Mouse (Mus musculus) heart, embryonic 16.5 days (tissue): ENCODE measurements at regions not wholly inside any gene's neighbourhood (a gene's known extent, or its start where the extent isn't known, plus 50 kb on each side); places are given as distances from the start of the nearest gene placed in this dataset.

Experiments
- ATAC-seq: fragments of 200-750 bp; cut with Nextera tagmentation; replicated peaks from 2 replicates; pipeline ENCODE4 v1.8.0; 2017; ENCODE audit warnings: moderate number of reproducible peaks; ENCODE audit not compliant: insufficient read depth, low FRiP score; ENCODE audit errors: extremely low read depth
- H3K27ac ChIP-seq: fragments of 300-500 bp; sonication (generic); 2 replicates; pipeline ENCODE4 v1.5.1; 2014; ENCODE audit warnings: mild to moderate bottlenecking, low read length, control low read depth, moderate library complexity
- H3K27me3 ChIP-seq: fragments of 300-500 bp; sonication (generic); 2 replicates; pipeline ENCODE4 v1.6.1; 2014; ENCODE audit warnings: low read length, mixed read lengths; ENCODE audit not compliant: control insufficient read depth, insufficient read depth
- H3K36me3 ChIP-seq: fragments of 300-500 bp; sonication (generic); 2 replicates; pipeline ENCODE4 v1.6.1; 2014; ENCODE audit not compliant: control insufficient read depth, insufficient read depth
- H3K4me1 ChIP-seq: fragments of 300-500 bp; sonication (generic); 2 replicates; pipeline ENCODE4 v1.6.1; 2014; ENCODE audit warnings: low read length, mixed read lengths; ENCODE audit not compliant: control insufficient read depth, insufficient read depth
- H3K4me2 ChIP-seq: fragments of 300-500 bp; sonication (generic); 2 replicates; pipeline ENCODE4 v1.6.1; 2014; ENCODE audit warnings: low read depth, mild to moderate bottlenecking, control low read depth, low read length
- H3K4me3 ChIP-seq: fragments of 300-500 bp; sonication (generic); 2 replicates; pipeline ENCODE4 v1.5.1; 2014; ENCODE audit warnings: mild to moderate bottlenecking, control low read depth, low read length
- H3K9ac ChIP-seq: fragments of 300-500 bp; sonication (generic); 2 replicates; pipeline ENCODE4 v1.6.1; 2014; ENCODE audit warnings: low read length, control low read depth
- H3K9me3 ChIP-seq: fragments of 300-500 bp; sonication (generic); replicated peaks from 2 replicates; pipeline ENCODE4 v1.6.1; 2016; ENCODE audit warnings: low read length; ENCODE audit not compliant: control insufficient read depth
- WGBS: fragments of 180-500 bp; shearing (Covaris S2); extraction: QIAGEN DNeasy Blood & Tissue Kit; methylation state at CpG from one replicate; pipeline ENCODE4 v1.1.7; 2014; 5-methylcytosine and 5-hydroxymethylcytosine counted together

- 48% methylated on average over 4 of the region's 4 CpGs for WGBS
- Histone ChIP-seq H3K4me2 (no peak overlapping the region), H3K4me1 (peaks cover 13% of the 10 kb centered on the region; the same call in 1 of the 2 replicates), H3K4me3 (no peak overlapping the region), H3K9me3 (no peaks in the 10 kb centered on the region), H3K36me3 (no peaks in the 10 kb centered on the region), H3K27me3 (no peaks in the 10 kb centered on the region), H3K27ac (no peak overlapping the region), H3K9ac (no peak overlapping the region)
- peak; percentile 68 for ATAC-seq
These were observed 210.3 kb upstream of the Camk1g start for GRCm38 (mm10) chr1:193580393-193580792.

- Histone ChIP-seq H3K9me3 (no peaks in the 10 kb centered on the region), H3K9ac (no peak overlapping the region)
- WGBS = 74% methylated on average over 3 of the region's 3 CpGs
These were observed 209.6 kb upstream of the Camk1g start for GRCm38 (mm10) chr1:193579671-193580070.

GRCm38 (mm10) chr1:193578661-193579175 lies 208.6 kb upstream of the Camk1g start:
- Histone ChIP-seq H3K4me3 (no peak overlapping the region), H3K4me2 (no peak overlapping the region), H3K4me1 (peaks cover 13% of the 10 kb centered on the region; the same call in 1 of the 2 replicates), H3K27ac (no peak overlapping the region), H3K36me3 (no peaks in the 10 kb centered on the region), H3K27me3 (no peaks in the 10 kb centered on the region), H3K9ac (no peak overlapping the region), H3K9me3 (no peaks in the 10 kb centered on the region)
- WGBS = 36% methylated on average over 2 of the region's 2 CpGs
- ATAC-seq = 0 out of 2 replicates have a peak, but pooled peaks have one; percentile 47

More at GRCm38 (mm10) chr1:193579671-193580070, 209.6 kb upstream of the Camk1g start:
- H3K4me1 ChIP-seq = peaks cover 13% of the 10 kb centered on the region; the same call in 1 of the 2 replicates
- no peak overlapping the region for H3K27ac ChIP-seq
- H3K4me2 ChIP-seq = no peak overlapping the region
- no peak overlapping the region for H3K4me3 ChIP-seq
- no peaks in the 10 kb centered on the region for H3K27me3 ChIP-seq
- ATAC-seq = no peak
- no peaks in the 10 kb centered on the region for H3K36me3 ChIP-seq

- Histone ChIP-seq H3K27ac (no peak overlapping the region), H3K4me3 (no peak overlapping the region), H3K27me3 (no peaks in the 10 kb centered on the region), H3K9me3 (no peaks in the 10 kb centered on the region), H3K9ac (no peak overlapping the region), H3K4me2 (no peak overlapping the region), H3K36me3 (no peaks in the 10 kb centered on the region), H3K4me1 (peaks cover 13% of the 10 kb centered on the region; the same call in 1 of the 2 replicates)
- WGBS = 62% methylated on average over 2 of the region's 2 CpGs
- ATAC-seq = no peak
These were observed 207.7 kb upstream of the Camk1g start for GRCm38 (mm10) chr1:193577821-193578220.

GRCm38 (mm10) chr1:193575986-193576713 lies 206.1 kb upstream of the Camk1g start:
- no peaks in the 10 kb centered on the region for H3K27me3 ChIP-seq
- 5% methylated on average over 12 of the region's 12 CpGs for WGBS
- H3K9ac ChIP-seq = no peak overlapping the region
- peaks cover 13% of the 10 kb centered on the region; the same call in 1 of the 2 replicates for H3K4me1 ChIP-seq
- ATAC-seq = peak; percentile 59
- no peaks in the 10 kb centered on the region for H3K36me3 ChIP-seq
- no peak overlapping the region for H3K4me2 ChIP-seq
- H3K4me3 ChIP-seq = no peak overlapping the region
- no peaks in the 10 kb centered on the region for H3K9me3 ChIP-seq
- H3K27ac ChIP-seq = no peak overlapping the region

- H3K4me1 ChIP-seq = no peaks in the 10 kb centered on the region
- H3K9me3 ChIP-seq = no peaks in the 10 kb centered on the region
- ATAC-seq = no peak
- no peak overlapping the region for H3K27ac ChIP-seq
- H3K4me2 ChIP-seq = no peak overlapping the region
- H3K36me3 ChIP-seq = no peaks in the 10 kb centered on the region
- no peaks in the 10 kb centered on the region for H3K27me3 ChIP-seq
- no peak overlapping the region for H3K9ac ChIP-seq
- WGBS = 62% methylated on average over 2 of the region's 2 CpGs
- H3K4me3 ChIP-seq = no peak overlapping the region
These were observed 202.7 kb upstream of the Camk1g start for GRCm38 (mm10) chr1:193572827-193573226.

- WGBS = 85% methylated on average over 3 of the region's 3 CpGs
- Histone ChIP-seq H3K27me3 (no peaks in the 10 kb centered on the region), H3K9ac (no peak overlapping the region), H3K36me3 (no peaks in the 10 kb centered on the region), H3K4me1 (no peaks in the 10 kb centered on the region), H3K4me3 (no peak overlapping the region), H3K27ac (no peak overlapping the region), H3K9me3 (no peaks in the 10 kb centered on the region), H3K4me2 (no peak overlapping the region)
- no peak for ATAC-seq
These were observed 202.3 kb upstream of the Camk1g start for GRCm38 (mm10) chr1:193572411-193572810.

GRCm38 (mm10) chr1:193571088-193571487 lies 201.0 kb upstream of the Camk1g start:
- no peak overlapping the region for H3K9ac ChIP-seq
- H3K4me3 ChIP-seq = no peak overlapping the region
- no peak for ATAC-seq

GRCm38 (mm10) chr1:193568586-193569174 lies 198.6 kb upstream of the Camk1g start:
- H3K36me3 ChIP-seq = no peaks in the 10 kb centered on the region
- H3K4me2 ChIP-seq = no peak overlapping the region
- H3K9ac ChIP-seq = no peak overlapping the region
- H3K9me3 ChIP-seq = no peaks in the 10 kb centered on the region
- H3K27me3 ChIP-seq = no peaks in the 10 kb centered on the region
- H3K27ac ChIP-seq = no peak overlapping the region
- no peak for ATAC-seq
- H3K4me3 ChIP-seq = no peak overlapping the region
- H3K4me1 ChIP-seq = no peaks in the 10 kb centered on the region
- 47% methylated on average over 4 of the region's 4 CpGs for WGBS

More at GRCm38 (mm10) chr1:193571088-193571487, 201.0 kb upstream of the Camk1g start:
- H3K36me3 ChIP-seq = no peaks in the 10 kb centered on the region
- no peaks in the 10 kb centered on the region for H3K4me1 ChIP-seq
- H3K4me2 ChIP-seq = no peak overlapping the region
- H3K9me3 ChIP-seq = no peaks in the 10 kb centered on the region
- H3K27me3 ChIP-seq = no peaks in the 10 kb centered on the region
- H3K27ac ChIP-seq = no peak overlapping the region
